Mouse (Mus musculus) natural killer cell, adult 2 months (primary cell): ENCODE data around the gene Sim1.

Experiments used
- DNase-seq, 2 experiments: peaks; one replicate each; pipeline ENCODE4 v3.0.0; 2022; ENCODE audit warnings: low spot score in 2 of 2

The Sim1 gene

DNA sequence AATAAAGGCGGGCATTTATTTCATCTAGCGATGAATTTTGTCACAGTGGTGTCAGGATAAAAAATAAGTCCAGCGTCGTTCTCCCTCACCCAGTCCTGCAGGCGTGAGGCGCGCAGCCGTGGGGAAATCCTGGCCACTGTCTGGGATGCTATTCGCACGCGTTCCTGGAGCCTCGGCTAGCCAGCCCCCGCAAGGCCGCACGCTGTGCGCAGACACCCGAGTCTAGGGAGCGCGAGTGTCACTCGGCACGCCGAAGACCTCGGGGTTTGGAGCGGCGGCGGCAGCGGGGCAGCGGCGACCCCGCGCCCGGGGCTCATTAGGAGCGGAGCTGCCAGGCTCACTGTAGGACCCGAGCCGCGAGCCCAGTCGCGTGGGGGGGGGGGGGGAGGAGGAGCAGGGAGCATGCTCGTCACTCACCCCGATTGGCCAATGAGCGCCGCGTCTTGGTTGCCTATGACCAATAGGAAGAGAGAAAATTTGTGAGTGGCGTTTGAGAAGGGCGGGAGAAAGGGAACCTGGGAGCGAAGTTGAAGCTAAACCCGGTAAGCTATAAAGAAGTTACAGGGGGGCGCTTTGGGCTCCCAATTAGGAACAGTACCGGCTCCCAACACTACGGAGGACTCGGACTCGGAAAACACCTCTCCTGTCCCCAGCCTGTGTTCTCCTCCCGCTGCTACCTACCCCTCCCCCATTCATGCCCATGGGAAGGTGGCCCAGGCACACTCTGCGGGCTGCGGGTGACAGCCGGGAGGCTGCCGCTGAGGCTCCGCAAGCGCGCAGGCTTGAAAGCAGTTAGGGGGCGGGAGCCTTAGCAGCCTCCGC lies at the start of gene Sim1:
Gene Sim1 (plus strand): TSS at position 585 of the 822 bp plus-strand sequence.
- DNase-seq, result no peak

- DNase-seq, result no peak
Observed at GRCm38 (mm10) chr10:50868202-50868601, 26.4 kb upstream of the Sim1 start.

GRCm38 (mm10) chr10:50876952-50877351 lies 17.6 kb upstream of the Sim1 start:
- no peak for DNase-seq

DNA sequence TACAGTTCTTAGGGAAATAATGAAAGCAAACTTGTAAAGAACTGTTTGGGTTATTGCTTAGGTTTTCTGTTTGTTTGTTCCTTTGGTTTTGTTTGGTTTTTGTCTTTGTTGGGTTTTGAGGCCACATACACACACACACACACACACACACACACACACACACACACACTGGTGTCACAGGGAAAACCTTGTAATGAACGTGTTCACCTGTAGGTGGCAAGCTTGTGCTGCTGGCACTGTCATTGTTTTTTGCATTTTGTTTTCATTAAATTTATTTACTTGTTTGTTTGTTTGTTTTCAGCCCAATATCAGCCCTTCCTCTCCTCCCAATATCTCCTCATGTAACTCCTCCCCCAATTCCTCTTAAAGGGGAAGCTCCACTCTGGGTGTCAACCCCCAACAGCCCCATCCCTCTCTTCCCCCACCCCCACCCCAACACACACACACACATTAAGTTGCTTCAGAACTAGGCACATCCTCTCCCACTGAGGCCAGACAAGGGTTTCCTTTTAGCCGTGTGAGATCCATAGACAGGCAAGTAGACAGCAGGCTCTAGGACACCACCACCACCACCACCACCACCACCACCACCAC lies 13.0 kb upstream of the Sim1 start:
- no peak for DNase-seq

DNA sequence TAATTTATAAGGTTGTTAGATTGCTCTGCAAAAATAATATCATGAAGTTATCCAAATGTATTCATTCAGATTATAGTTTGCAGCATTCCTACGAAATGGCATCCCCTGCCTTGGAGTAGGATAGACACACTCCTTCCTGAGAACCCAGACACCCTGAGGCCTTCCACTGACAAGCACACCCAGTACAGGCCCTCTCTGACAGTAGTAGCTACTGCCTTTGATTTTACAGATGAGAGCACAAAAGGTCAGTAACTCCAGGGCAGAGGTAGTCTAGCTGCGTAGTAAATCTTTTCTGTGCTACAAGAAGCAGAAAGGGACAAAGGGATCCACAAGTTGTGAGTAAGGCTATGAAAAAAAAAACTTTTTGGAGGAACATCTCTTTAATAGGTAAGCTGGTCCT lies 12.2 kb upstream of the Sim1 start:
- DNase-seq, result no peak

- DNase-seq, result no peak
Observed at GRCm38 (mm10) chr10:50886305-50886704, 8.2 kb upstream of the Sim1 start.

DNA sequence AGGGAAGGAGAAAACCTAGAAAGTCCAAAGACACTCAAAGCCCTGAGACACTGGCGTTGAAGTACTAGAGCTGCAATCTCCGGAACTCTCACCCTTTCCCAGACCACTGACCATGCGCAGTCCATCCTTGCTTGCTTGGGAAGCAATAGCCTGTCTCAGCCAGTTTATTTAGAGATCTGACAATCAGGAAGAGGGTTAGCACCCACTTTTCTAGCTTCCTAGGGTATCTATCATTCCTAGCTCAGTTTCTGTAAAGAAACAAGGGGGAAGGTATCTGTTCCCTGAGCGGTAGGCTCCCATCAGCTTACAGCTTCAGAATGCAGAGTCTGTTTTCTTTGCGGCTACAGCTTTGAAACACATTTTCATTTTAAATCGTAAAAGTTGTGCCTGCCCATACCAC lies 3.9 kb upstream of the Sim1 start:
- DNase-seq, result no peak

- no peak for DNase-seq
Observed at GRCm38 (mm10) chr10:50891876-50892711, 2.5 kb upstream of the Sim1 start.

DNA sequence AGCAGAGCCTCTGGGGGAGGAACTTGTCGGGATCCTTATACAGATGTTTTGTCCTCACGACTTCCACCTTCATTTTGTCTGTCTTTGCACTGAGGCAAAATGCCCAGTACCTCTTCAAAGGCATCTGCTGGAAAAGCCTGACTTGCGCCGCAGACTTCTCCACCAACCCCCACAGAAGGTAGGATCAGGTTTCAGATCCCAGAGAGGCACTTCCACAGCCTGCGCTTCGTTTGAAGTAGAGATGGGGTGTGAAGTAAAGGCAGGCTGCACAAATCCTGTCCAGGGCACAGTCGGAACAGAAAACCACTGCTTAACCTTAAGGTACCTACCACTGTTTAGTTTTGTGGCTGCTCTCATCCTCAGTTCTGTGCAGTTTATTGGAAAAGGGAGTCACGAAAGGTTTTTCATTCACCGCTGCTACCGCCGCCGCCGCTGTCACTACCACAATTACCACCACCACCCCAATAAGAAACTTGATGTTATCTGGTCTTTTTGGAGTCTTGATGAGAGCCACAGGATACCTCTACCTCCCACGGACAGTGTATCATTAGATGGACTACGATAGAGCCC lies 1.7 kb upstream of the Sim1 start:
- no peak for DNase-seq

GRCm38 (mm10) chr10:50893546-50893945 lies 1.0 kb upstream of the Sim1 start:
- no peak for DNase-seq

GRCm38 (mm10) chr10:50895091-50895790 lies 687 bp downstream of the Sim1 start:
- no peak for DNase-seq

GRCm38 (mm10) chr10:50895881-50896766 lies 1.6 kb downstream of the Sim1 start:
- DNase-seq, result no peak

DNA sequence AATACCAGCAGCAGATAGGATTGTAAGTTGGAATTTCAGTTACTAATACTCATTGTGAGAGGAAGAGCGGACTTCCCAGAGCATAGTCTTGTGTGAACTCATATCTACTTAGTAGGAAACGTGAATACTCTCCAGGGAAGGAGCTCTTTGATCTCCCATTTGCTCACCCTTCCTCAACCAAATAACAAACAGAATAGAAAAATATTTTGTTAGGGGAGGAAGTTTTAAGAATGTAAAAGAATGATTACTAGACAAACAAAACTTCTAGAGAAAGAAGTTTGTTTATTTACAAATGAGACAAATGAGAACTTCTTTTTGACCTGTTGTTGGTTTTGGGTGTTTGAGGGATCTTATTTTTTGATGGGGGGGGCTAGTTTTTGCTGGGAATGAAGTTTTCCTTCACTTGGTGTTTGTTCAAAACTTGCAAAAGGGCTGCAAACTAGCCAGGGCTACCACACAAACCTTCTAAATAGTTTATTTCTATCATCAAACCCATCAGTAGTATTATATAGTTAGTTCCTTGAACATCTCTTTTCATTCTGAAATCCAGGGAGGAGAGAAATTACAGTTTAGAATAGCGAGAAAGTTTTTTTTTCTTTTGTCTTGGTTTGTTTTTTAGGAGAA lies 2.3 kb downstream of the Sim1 start:
- DNase-seq, result no peak

DNA sequence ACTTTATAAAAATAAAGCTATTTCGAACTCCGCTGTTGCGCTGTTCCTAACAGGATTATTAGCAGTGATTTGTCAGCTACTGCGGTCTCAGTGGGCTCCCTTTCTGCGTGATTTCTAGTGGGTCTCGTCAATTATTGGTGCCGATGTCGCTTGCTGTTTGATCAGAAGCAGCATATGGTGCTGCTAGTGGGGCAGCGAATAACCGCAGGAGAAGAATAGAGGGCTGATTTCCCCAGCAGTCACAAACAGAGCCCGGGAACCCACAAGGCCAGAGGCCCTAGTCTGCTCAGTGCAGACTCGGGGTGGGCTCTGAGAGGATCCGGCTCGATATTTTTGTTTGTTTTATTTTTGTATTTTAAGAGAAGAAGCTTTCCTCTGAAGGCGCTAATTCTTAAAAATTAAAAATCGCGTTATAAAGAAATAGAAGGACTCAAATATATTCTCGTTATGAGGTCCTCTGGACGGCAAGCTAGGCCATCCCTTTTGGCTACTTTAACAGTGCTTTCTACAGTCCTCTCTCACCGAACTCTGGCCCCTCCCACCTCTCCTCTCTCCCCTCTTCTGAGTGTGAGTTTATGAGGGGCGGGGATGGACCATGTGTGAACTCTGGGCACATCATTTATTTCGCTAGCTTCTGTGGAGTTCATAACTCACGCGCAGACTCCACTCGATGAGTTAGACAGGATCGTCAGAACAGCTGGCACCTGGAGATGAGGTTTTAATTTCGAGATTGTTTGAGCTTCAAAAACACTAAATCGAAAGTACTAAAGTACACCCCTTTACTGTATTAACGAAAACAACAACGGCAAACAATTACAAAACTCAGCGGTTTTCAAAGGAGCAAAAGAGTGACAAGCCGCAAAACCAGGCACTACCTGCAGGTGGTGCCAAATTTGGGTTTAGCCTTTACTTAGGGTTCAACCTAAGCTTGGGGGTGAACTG lies 3.2 kb downstream of the Sim1 start:
- no peak for DNase-seq

DNA sequence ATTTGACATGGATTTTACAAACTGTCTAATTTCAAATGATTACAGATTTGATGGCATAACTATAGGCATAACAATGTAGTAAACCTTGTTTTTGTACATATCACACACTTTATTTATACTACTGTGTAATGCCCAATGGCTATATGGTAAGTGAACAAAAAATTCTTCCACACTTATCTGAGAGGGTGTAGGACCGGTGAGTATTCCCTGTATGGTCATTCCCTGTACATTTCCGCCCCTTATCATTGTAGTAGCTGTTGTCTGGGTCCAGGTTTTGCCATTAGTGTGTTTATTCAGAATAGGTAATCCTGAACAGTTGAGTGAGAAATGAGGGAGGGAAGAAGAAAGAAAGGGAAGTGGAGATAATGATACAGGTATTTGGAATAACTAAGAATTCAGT lies 4.1 kb downstream of the Sim1 start:
- no peak for DNase-seq

- no peak for DNase-seq
Observed at GRCm38 (mm10) chr10:50899846-50900745, 5.5 kb downstream of the Sim1 start.

- DNase-seq, result no peak
Observed at GRCm38 (mm10) chr10:50900746-50901600, 6.4 kb downstream of the Sim1 start.
